Mouse (Mus musculus): ENCODE results near the gene Pxk. TPM values are rescaled to one million over a fixed set of nuclear protein-coding genes. Genes with fewer than 3 reads are reported as not detected.

The Pxk gene
- polyA plus RNA-seq, 1 experiment from 2014 or later, result 30.0 TPM

- H3K36me3 ChIP-seq, result no peaks in the 10 kb centered on the region
- H3K4me3 ChIP-seq, result no peak overlapping the region
- no peak overlapping the region for H3K9ac ChIP-seq
- H3K4me2 ChIP-seq, result no peak overlapping the region
- H3K9me3 ChIP-seq (replicated peaks), result no peaks in the 10 kb centered on the region
- ATAC-seq (replicated peaks; ENCODE audit: insufficient number of reproducible peaks, insufficient read depth, low FRiP score, low read depth), result no peak
- H3K27me3 ChIP-seq, result no peaks in the 10 kb centered on the region
- no peak overlapping the region for H3K27ac ChIP-seq
- no peaks in the 10 kb centered on the region for H3K4me1 ChIP-seq (replicated peaks)
- 68% methylated on average over 4 of the region's 4 CpGs for WGBS
Measured at GRCm38 (mm10) chr14:8108047-8108446, 10.0 kb downstream of the Pxk start.

- H3K9ac ChIP-seq, result no peak overlapping the region
- no peaks in the 10 kb centered on the region for H3K4me1 ChIP-seq (replicated peaks)
- H3K36me3 ChIP-seq, result no peaks in the 10 kb centered on the region
- H3K4me3 ChIP-seq, result no peak overlapping the region
- H3K9me3 ChIP-seq (replicated peaks), result no peaks in the 10 kb centered on the region
- no peaks in the 10 kb centered on the region for H3K27me3 ChIP-seq
- no peak overlapping the region for H3K4me2 ChIP-seq
- no peak for ATAC-seq (replicated peaks; ENCODE audit: insufficient number of reproducible peaks, insufficient read depth, low FRiP score, low read depth)
- H3K27ac ChIP-seq, result no peak overlapping the region
- 67% methylated on average over 1 of the region's 1 CpGs for WGBS
Measured at GRCm38 (mm10) chr14:8108976-8109375, 11.0 kb downstream of the Pxk start.

- Histone ChIP-seq H3K9me3 (replicated peaks) (no peaks in the 10 kb centered on the region), H3K4me3 (no peak overlapping the region), H3K36me3 (no peaks in the 10 kb centered on the region), H3K27me3 (no peaks in the 10 kb centered on the region), H3K4me2 (no peak overlapping the region), H3K27ac (peak overlapping the region; percentile 43; the same call in 1 of the 2 replicates), H3K4me1 (replicated peaks) (peaks cover 2% of the 10 kb centered on the region; the same call in 1 of the 2 replicates), H3K9ac (no peak overlapping the region)
- WGBS, result 58% methylated on average over 6 of the region's 6 CpGs
- ATAC-seq (replicated peaks; ENCODE audit: insufficient number of reproducible peaks, insufficient read depth, low FRiP score, low read depth), result peak; percentile 74
Measured at GRCm38 (mm10) chr14:8111545-8111944, 13.5 kb downstream of the Pxk start.

- no peaks in the 10 kb centered on the region for H3K9me3 ChIP-seq (replicated peaks)
Measured at GRCm38 (mm10) chr14:8112036-8112435, 14.0 kb downstream of the Pxk start.

GRCm38 (mm10) chr14:8113616-8114015 is 15.6 kb downstream of the Pxk start:
- Histone ChIP-seq H3K9me3 (replicated peaks) (no peaks in the 10 kb centered on the region), H3K9ac (no peak overlapping the region), H3K27me3 (no peaks in the 10 kb centered on the region), H3K4me3 (no peak overlapping the region), H3K27ac (no peak overlapping the region), H3K4me1 (replicated peaks) (peaks cover 2% of the 10 kb centered on the region; the same call in 1 of the 2 replicates), H3K4me2 (no peak overlapping the region), H3K36me3 (no peaks in the 10 kb centered on the region)
- no peak for ATAC-seq (replicated peaks; ENCODE audit: insufficient number of reproducible peaks, insufficient read depth, low FRiP score, low read depth)
- WGBS, result 85% methylated on average over 2 of the region's 2 CpGs

More at GRCm38 (mm10) chr14:8112036-8112435, 14.0 kb downstream of the Pxk start:
- no peaks in the 10 kb centered on the region for H3K36me3 ChIP-seq
- no peak for ATAC-seq (replicated peaks; ENCODE audit: insufficient number of reproducible peaks, insufficient read depth, low FRiP score, low read depth)
- no peak overlapping the region for H3K9ac ChIP-seq
- WGBS, result 67% methylated on average over 8 of the region's 8 CpGs
- peak overlapping the region; percentile 43; the same call in 1 of the 2 replicates for H3K27ac ChIP-seq
- H3K4me1 ChIP-seq (replicated peaks), result peaks cover 2% of the 10 kb centered on the region; the same call in 1 of the 2 replicates
- H3K4me3 ChIP-seq, result no peak overlapping the region
- H3K27me3 ChIP-seq, result no peaks in the 10 kb centered on the region
- H3K4me2 ChIP-seq, result no peak overlapping the region

- Histone ChIP-seq H3K27ac (no peak overlapping the region), H3K9ac (no peak overlapping the region), H3K4me1 (replicated peaks) (peaks cover 2% of the 10 kb centered on the region; the same call in 1 of the 2 replicates), H3K27me3 (no peaks in the 10 kb centered on the region), H3K4me2 (no peak overlapping the region), H3K4me3 (no peak overlapping the region), H3K9me3 (replicated peaks) (no peaks in the 10 kb centered on the region), H3K36me3 (no peaks in the 10 kb centered on the region)
- WGBS, result 67% methylated on average over 3 of the region's 3 CpGs
- ATAC-seq (replicated peaks; ENCODE audit: insufficient number of reproducible peaks, insufficient read depth, low FRiP score, low read depth), result no peak
Measured at GRCm38 (mm10) chr14:8114306-8114705, 16.3 kb downstream of the Pxk start.

- Histone ChIP-seq H3K4me2 (no peak overlapping the region), H3K9ac (no peak overlapping the region), H3K36me3 (no peaks in the 10 kb centered on the region), H3K27ac (no peak overlapping the region), H3K4me3 (no peak overlapping the region), H3K4me1 (replicated peaks) (peaks cover 2% of the 10 kb centered on the region; the same call in 1 of the 2 replicates), H3K9me3 (replicated peaks) (no peaks in the 10 kb centered on the region), H3K27me3 (no peaks in the 10 kb centered on the region)
- 67% methylated on average over 1 of the region's 1 CpGs for WGBS
- ATAC-seq (replicated peaks; ENCODE audit: insufficient number of reproducible peaks, insufficient read depth, low FRiP score, low read depth), result no peak
Measured at GRCm38 (mm10) chr14:8114756-8115155, 16.7 kb downstream of the Pxk start.

GRCm38 (mm10) chr14:8115772-8116171 is 17.8 kb downstream of the Pxk start:
- Histone ChIP-seq H3K27ac (no peak overlapping the region), H3K4me2 (no peak overlapping the region), H3K9ac (no peak overlapping the region), H3K9me3 (replicated peaks) (no peaks in the 10 kb centered on the region), H3K27me3 (no peaks in the 10 kb centered on the region), H3K36me3 (0 out of 2 replicates have a peak, but pooled peaks cover 1% of the 10 kb centered on the region), H3K4me1 (replicated peaks) (peaks cover 2% of the 10 kb centered on the region; the same call in 1 of the 2 replicates), H3K4me3 (no peak overlapping the region)
- 77% methylated on average over 4 of the region's 4 CpGs for WGBS
- no peak for ATAC-seq (replicated peaks; ENCODE audit: insufficient number of reproducible peaks, insufficient read depth, low FRiP score, low read depth)

GRCm38 (mm10) chr14:8117371-8117770 is 19.4 kb downstream of the Pxk start:
- H3K27ac ChIP-seq, result no peak overlapping the region
- no peak for ATAC-seq (replicated peaks; ENCODE audit: insufficient number of reproducible peaks, insufficient read depth, low FRiP score, low read depth)
- H3K4me3 ChIP-seq, result no peak overlapping the region
- H3K36me3 ChIP-seq, result 0 out of 2 replicates have a peak, but pooled peaks cover 3% of the 10 kb centered on the region
- H3K4me2 ChIP-seq, result no peak overlapping the region
- H3K27me3 ChIP-seq, result no peaks in the 10 kb centered on the region
- WGBS, result 74% methylated on average over 2 of the region's 2 CpGs
- H3K9ac ChIP-seq, result no peak overlapping the region
- peaks cover 2% of the 10 kb centered on the region; the same call in 1 of the 2 replicates for H3K4me1 ChIP-seq (replicated peaks)
- H3K9me3 ChIP-seq (replicated peaks), result no peaks in the 10 kb centered on the region

GRCm38 (mm10) chr14:8119454-8119853 is 21.4 kb downstream of the Pxk start:
- H3K4me2 ChIP-seq, result no peak overlapping the region
- H3K36me3 ChIP-seq, result 0 out of 2 replicates have a peak, but pooled peaks cover 3% of the 10 kb centered on the region
- H3K9me3 ChIP-seq (replicated peaks), result no peaks in the 10 kb centered on the region
- ATAC-seq (replicated peaks; ENCODE audit: insufficient number of reproducible peaks, insufficient read depth, low FRiP score, low read depth), result no peak
- no peak overlapping the region for H3K4me3 ChIP-seq
- H3K27me3 ChIP-seq, result no peaks in the 10 kb centered on the region
- no peak overlapping the region for H3K9ac ChIP-seq
- 86% methylated on average over 5 of the region's 5 CpGs for WGBS
- H3K4me1 ChIP-seq (replicated peaks), result peaks cover 2% of the 10 kb centered on the region; the same call in 1 of the 2 replicates
- no peak overlapping the region for H3K27ac ChIP-seq

- Histone ChIP-seq H3K4me3 (no peak overlapping the region), H3K36me3 (0 out of 2 replicates have a peak, but pooled peaks cover 3% of the 10 kb centered on the region), H3K9ac (no peak overlapping the region), H3K4me1 (replicated peaks) (peaks cover 2% of the 10 kb centered on the region; the same call in 1 of the 2 replicates), H3K9me3 (replicated peaks) (no peaks in the 10 kb centered on the region), H3K27ac (no peak overlapping the region), H3K27me3 (no peaks in the 10 kb centered on the region), H3K4me2 (no peak overlapping the region)
- 80% methylated on average over 3 of the region's 3 CpGs for WGBS
- ATAC-seq (replicated peaks; ENCODE audit: insufficient number of reproducible peaks, insufficient read depth, low FRiP score, low read depth), result no peak
Measured at GRCm38 (mm10) chr14:8119904-8120303, 21.9 kb downstream of the Pxk start.

GRCm38 (mm10) chr14:8123141-8123540 is 25.1 kb downstream of the Pxk start:
- Histone ChIP-seq H3K36me3 (peaks cover 10% of the 10 kb centered on the region; the same call in 1 of the 2 replicates), H3K4me3 (no peak overlapping the region), H3K27ac (no peak overlapping the region), H3K27me3 (no peaks in the 10 kb centered on the region), H3K4me1 (replicated peaks) (no peaks in the 10 kb centered on the region; the same call in 1 of the 2 replicates), H3K4me2 (no peak overlapping the region), H3K9ac (no peak overlapping the region), H3K9me3 (replicated peaks) (no peaks in the 10 kb centered on the region)
- 82% methylated on average over 7 of the region's 7 CpGs for WGBS
- no peak for ATAC-seq (replicated peaks; ENCODE audit: insufficient number of reproducible peaks, insufficient read depth, low FRiP score, low read depth)
